Mouse (Mus musculus): ENCODE measurements around the gene Parp14. TPM values are rescaled to one million over a fixed set of nuclear protein-coding genes. Genes with fewer than 3 reads are reported as not detected.
"Not testable (repeated sequence)": the region's sequence is repeated elsewhere in the genome, so short reads cannot be mapped to it uniquely, and the experiment has no call there.

Parp14 gene
- total RNA-seq (2021) = 1 to 10 TPM; 4.9 to 5.2 TPM
- long read RNA-seq, experiment 1, full-length matches to known transcripts = 1 of 2 reads
- long read RNA-seq, experiment 1, partial matches to known transcripts = 1 of 2 reads
- long read RNA-seq, experiment 1, other reads (novel, unspliced or antisense) = 0 of 2 reads
- long read RNA-seq, experiment 2, partial matches to known transcripts = 1 of 1 reads
- long read RNA-seq, experiment 2, other reads (novel, unspliced or antisense) = 0 of 1 reads

GRCm38 (mm10) chr16:35871048-35871851, at the start of gene Parp14:
Gene Parp14 (minus strand): TSS chr16:35871544.
- DNase-seq (ENCODE audit: low spot score in 2 of 2) = peak in 1 of 2 experiments; percentile 52

- no peak for DNase-seq (ENCODE audit: low spot score in 2 of 2)
These were observed 47.6 kb upstream of the Parp14 start for GRCm38 (mm10) chr16:35918721-35919543.

- no peak for DNase-seq (ENCODE audit: low spot score in 2 of 2)
These were observed 43.0 kb upstream of the Parp14 start for GRCm38 (mm10) chr16:35914301-35914700.

DNA sequence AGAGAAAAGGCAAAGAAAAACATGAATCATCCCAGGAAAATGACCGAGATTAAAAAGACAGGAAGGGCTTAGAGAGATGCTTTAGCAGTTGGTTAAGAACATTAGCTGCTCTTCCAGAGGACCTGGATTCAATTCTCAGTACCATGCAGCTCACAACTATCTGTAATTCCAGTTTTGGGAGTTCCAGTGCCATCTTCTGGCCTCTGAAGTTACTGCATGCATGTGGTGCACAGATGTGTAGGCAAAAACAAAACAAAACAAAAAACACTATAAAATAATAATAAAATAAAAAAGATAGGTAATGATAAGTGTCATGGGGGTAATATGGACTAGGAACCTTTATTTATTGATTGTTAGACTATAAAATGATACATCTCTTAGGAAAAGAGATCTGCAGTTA, 42.2 kb upstream of the Parp14 start:
- DNase-seq (ENCODE audit: low spot score in 2 of 2) = no peak

GRCm38 (mm10) chr16:35911449-35911848, 40.1 kb upstream of the Parp14 start:
- DNase-seq (ENCODE audit: low spot score in 2 of 2) = no peak

DNA sequence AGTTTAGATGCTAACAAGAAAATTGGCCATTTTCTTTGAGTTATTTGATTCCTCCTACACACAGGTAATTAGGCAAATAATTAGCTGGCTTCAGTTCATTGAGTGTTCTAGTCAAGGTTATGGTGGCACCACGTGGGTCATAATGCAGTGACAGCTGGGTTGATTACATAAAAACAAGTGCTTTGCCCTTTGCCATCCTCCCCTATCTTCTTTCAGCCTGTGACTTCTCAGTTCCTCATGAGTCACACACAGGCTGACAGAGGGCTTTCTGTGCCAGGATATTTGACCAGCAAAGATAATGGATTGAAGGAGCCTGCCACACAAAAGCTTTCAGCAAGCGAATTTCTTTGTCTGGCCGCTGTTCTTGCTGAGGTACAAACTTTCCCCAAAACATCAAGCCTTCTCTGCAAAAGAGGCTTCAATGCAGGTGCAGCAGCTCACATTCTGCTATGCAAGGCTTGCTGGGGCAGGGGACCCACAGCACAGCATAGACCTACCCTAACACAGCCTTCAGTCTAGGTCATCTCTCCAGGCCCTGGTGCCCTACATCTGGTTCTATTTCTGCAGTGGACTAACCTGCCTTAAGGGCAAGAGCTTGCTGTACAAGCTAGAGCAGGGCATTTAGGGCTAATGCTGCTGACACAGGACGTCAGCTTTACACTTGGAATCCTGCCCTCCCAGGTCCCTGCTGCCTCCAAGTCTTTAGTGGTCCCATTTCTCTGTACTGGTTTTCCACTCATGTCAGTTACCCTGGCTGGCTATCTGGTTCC, 36.3 kb upstream of the Parp14 start:
- no peak for DNase-seq (ENCODE audit: low spot score in 2 of 2)

DNA sequence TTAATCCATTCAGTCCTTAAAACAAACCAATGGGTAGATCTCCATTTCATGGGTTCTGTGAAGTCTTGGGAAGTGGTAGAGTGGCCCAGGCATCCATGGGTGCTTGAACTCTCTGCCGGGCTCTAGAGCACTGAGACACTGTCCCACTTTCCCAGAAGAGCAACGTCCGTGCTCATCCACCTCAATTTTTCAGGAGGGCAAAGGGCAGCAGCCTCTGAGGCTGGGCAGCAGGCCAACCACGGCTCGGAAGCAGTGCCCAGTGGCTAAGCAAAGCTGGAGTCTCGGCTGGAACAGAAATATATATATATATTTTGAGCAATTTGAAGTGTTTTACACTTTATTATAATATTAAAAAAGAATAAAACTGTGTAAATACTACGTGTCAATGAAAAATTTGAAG, 35.5 kb upstream of the Parp14 start:
- no peak for DNase-seq (ENCODE audit: low spot score in 2 of 2)

GRCm38 (mm10) chr16:35905819-35906485, 34.6 kb upstream of the Parp14 start:
- DNase-seq (ENCODE audit: low spot score in 2 of 2) = no peak

DNA sequence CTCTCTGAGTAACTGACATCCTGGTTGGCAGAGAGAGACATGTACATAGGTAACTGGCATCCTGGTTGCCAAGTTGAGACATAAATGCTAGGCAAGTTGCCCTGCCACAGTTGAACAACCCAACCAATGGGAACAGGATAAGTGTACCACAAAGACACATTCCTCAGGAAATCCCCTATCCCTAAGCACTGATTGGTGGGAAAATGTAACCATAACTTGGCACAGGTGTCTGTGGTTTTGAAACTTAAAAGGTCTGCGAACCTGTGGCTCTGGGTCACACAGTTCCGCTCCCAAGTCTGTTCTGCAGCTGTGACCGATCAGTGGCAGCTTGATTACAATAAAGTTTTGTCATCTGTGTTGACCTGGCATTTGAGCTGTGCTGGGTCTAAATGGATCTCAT, 34.0 kb upstream of the Parp14 start:
- no peak for DNase-seq (ENCODE audit: low spot score in 2 of 2)

DNA sequence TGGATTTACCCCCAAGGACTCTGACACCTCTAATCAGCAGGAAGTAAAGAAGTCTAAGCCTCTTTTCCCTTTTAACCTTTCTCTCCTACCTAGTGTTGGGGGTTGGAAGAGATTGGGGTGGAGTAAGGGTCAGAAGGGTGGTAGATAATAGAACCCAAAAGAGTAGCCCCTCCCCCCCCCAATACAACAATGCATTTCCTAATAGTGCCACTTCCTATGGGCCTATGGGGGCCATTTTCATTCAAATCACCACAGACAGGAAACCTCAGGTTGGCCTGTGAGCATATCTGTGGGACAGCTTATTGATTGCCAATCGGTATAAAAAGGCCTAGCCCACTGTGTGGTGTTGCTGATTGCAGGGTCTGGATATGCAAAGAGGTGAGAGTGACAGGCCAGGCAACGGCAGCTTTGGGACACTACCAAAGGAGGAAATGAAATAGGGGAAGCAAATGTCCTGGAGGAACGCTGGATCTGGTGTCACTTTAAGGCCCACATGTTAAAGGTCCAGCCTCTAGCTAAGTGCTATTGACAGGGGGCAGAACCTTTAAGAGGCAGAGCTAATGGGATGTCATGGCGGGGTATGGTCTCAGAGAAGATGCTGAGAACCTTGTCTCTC, 32.9 kb upstream of the Parp14 start:
- no peak for DNase-seq (ENCODE audit: low spot score in 2 of 2)

- no peak for DNase-seq (ENCODE audit: low spot score in 2 of 2)
These were observed 31.8 kb upstream of the Parp14 start for GRCm38 (mm10) chr16:35903014-35903640.

GRCm38 (mm10) chr16:35900541-35900940, 29.2 kb upstream of the Parp14 start:
- no peak for DNase-seq (ENCODE audit: low spot score in 2 of 2)

GRCm38 (mm10) chr16:35894997-35895396, 23.7 kb upstream of the Parp14 start:
- no peak for DNase-seq (ENCODE audit: low spot score in 2 of 2)

DNA sequence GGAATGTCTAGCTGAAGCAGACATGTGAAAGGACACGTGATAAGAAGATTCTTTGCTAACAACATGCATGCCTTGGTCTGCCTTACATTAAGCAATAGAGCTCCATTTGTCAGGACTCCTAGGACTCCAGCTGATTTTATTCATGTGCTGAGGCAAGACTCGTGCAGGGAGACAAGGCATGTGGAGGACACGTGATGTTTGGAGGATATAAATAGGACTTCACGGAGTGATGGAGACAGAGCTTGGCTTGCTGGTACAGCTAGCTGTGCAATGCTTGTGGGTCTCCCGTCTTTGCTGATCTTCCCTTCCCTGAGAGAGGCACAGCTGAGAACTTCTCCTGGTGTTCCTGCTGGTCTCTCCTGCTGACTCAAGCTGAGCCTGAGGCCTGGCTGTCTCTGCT, 20.3 kb upstream of the Parp14 start:
- DNase-seq (ENCODE audit: low spot score in 2 of 2) = not testable (repeated sequence)

GRCm38 (mm10) chr16:35890645-35891044, 19.3 kb upstream of the Parp14 start:
- no peak for DNase-seq (ENCODE audit: low spot score in 2 of 2)

DNA sequence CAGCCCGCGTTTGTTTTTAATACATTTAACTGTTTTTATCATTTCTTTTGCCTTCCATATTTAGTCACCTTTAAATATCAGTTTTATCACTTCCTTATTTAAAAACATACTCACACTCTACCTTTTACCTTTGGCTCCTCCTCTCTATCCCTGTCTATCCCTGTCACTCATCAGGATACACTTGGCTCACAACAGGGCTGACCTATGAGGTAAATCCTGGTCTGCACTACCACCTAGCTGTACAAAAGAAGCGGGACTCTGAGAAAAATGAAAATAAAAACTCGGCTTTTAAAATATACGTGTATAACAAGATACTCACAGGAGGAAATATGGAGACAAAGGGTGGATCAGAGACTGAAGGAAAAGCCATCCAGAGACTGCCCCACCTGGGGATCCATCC, 17.6 kb upstream of the Parp14 start:
- DNase-seq (ENCODE audit: low spot score in 2 of 2) = no peak

GRCm38 (mm10) chr16:35888174-35888573, 16.8 kb upstream of the Parp14 start:
- DNase-seq (ENCODE audit: low spot score in 2 of 2) = no peak

DNA sequence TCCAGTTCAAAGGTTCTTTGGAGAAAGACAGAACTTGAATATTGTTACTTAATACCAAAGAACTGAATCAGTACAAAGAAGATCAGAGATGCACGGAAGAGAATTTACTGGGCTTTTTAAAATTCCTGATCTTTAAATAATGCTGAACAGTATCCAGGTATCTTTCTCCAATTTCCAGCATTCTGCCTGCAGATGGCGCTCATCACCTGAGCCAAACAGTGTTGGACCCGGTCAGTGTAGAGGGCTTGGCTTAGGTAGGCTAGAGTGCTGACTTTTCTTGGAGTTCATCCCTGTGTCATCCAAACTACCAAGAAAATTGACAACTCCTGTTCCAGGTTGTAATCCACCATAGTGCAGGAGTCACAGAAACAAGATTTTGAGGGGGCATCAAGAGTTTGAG, 3.1 kb upstream of the Parp14 start:
- DNase-seq (ENCODE audit: low spot score in 2 of 2) = no peak

DNA sequence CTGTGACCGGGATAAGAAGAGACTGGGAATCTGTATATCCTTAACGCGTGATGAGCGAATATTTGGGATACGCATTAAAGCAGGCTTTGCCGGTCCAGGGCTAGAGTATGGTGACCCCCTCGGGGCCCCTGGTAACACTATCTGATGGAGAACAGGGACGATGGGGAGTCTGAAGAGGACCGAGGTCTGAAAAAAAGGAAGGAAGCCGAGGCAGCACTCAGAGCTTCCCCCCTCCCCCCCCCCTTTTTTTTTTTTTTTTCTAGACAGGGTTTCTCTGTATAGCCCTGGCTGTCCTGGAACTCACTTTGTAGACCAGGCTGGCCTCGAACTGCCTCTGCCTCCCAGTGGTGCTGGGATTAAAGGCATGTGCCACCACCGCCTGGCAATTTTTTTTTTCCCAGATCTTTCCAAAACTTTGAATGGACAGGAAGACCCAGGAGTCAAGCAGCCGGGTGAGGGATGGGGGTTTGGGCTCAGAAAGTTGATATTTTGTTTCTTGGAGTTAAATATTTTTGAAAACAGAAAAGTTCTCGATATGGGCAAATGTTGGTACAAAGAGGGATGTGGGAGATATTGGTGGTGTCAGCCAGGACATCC, 1.2 kb upstream of the Parp14 start:
- DNase-seq (ENCODE audit: low spot score in 2 of 2) = no peak
